Mouse (Mus musculus): ENCODE results near the gene Fam25c. TPM values are rescaled to one million over a fixed set of nuclear protein-coding genes. Genes with fewer than 3 reads are reported as not detected.
"Not testable (repeated sequence)": the region's sequence is repeated elsewhere in the genome, so short reads cannot be mapped to it uniquely, and the experiment has no call there.

Gene Fam25c
- not detected for total RNA-seq (2021)
- long read RNA-seq, experiment 1, result 0 reads
- long read RNA-seq, experiment 2, result 0 reads

DNA sequence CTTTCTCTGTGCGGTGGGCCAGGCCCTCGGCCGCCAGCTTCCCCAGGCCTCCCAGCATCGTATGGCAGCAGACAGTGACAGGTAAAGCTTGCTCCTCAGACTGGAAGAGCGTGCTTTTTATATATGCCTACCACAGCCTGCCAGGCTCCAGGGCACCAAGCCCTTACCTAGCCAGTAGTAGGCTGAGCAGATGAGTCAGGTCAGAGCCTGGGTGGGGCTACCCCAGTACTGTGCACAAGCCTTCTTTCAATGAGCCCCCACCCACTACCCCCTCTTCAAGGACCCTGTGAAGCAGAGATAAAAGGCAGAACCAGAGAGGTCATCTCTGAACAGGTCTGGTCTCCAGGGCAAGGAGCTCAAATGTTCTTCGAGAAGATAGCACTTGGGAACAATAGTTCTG, at the start of gene Fam25c:
Fam25c (minus strand) TSS at position 133 of the 400 bp plus-strand sequence.
- DNase-seq, result no peak

DNA sequence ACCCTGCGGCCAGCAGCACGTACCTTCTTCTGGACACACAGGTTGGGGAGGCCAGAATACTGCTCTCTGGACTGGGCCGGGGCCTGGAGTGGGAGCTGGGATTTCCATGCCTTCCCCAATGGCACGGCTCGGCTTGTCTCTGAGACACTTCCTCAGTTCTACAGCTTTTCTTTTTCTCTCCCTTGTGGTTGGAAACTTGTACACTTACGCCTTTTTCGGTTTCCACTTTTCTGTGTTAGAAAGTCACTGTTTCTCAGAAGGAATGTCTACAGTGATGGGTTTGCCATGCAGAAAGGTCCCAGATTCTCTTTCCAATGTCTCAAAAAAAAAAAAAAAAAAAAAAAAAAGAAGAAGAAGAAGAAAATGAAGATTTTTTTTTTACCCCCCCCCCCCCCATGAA, 48.2 kb upstream of the Fam25c start:
- no peak for DNase-seq

DNA sequence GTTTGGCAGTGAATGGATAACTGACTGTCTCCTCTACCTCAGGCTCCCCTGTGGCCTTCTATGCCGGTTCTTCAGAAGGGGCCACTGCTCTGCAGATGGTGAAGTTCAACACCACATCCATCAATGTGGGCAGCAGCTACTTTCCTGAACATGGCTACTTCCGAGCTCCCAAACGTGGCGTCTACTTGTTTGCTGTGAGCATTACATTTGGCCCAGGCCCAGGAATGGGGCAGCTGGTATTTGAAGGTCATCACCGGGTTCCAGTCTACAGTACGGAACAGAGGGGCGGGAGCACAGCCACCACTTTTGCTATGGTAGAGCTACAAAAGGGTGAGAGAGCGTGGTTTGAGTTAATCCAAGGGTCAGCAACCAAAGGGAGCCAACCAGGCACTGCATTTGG, 47.6 kb upstream of the Fam25c start:
- DNase-seq, result peak; percentile 61 to 69

DNA sequence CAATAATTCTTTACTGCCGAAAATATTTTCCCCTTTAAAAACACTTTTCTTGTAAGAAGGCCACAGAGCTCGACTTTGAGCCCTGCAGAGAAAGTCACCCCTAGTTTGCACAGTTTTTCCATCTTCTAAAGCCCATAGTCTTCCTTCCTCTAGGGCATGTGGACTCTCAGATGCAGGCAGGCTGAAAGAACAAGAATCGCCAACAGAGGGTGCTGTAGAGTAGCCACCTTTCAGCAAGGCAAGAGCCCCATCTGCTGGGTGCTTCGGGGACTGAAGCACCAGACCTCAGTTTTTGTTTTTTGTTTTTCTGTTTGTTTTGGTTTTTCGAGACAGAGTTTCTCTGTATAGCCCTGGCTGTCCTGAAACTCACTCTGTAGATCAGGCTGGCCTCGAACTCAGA, 45.9 kb upstream of the Fam25c start:
- DNase-seq, result peak; percentile 85

DNA sequence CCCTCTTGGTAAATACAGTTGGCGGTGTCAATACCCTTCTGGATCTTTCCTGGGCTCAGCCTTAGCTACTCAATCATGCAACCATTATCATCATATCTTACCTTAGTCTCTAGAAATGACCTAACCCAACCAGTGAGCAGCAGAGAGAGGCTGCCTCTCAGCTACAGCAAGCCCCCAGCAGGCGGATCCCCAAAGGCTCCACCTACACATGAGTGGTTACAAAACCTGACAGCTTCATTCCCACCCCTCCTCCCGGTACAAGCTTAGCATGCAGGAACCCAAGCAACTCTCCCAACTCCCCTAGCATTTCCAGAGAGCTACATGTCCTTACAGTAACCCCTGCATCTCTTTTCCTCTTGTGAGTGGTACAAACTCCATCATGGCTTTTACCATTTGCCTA, 44.8 kb upstream of the Fam25c start:
- no peak for DNase-seq

DNA sequence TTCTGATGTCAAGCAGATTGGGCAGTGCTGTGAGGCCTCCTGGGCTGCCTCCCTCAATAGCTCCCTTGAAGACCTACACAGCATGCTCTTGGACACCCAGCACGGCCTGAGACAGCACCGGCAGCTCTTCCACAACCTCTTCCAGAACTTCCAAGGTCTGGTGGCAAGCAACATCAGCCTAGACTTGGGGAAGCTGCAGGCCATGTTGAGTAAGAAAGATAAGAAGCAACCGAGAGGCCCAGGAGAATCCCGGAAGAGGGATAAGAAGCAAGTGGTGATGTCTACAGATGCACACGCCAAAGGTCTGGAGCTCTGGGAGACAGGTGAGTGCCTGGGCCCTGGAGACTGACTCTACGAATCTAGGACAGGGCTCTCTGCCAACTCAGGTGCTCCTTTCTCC, 44.1 kb upstream of the Fam25c start:
- no peak for DNase-seq

DNA sequence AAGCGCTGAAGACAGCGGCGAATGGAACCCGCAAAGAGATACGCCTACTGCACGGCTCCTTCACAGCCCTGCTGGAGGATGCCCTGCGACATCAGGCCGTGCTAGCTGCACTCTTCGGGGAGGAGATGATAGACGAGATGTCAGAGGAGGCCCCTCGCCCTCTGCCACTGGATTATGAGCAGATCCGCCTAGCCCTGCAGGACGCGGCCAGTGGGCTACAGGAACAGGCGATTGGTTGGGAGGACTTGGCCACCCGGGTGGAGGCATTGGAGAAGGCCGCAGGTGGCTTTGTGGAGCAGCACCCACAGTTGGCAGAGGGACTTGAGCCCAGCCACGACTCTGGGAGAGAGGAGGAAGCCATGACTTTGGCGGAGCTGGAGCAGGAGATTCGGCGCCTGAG, 43.7 kb upstream of the Fam25c start:
- no peak for DNase-seq

DNA sequence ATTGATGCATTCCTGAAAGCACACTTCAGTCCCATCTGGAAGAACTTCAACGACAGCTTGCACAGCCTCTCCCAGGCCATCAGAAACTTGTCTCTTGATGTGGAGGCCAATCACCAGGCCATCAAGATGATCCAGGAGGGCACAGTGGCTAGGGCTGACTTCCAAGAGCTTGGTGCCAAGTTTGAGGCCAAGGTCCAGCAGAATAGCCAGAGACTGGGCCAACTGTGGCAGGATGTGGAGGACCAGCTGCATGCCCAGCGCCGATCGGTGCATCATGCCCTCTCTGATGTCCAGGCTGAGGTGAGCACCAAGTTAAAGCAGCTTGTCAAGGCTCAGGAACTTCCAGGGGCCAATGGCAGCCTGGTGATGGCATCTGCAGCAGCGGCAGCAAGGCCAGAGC, 42.6 kb upstream of the Fam25c start:
- peak; percentile 45 to 53 for DNase-seq

DNA sequence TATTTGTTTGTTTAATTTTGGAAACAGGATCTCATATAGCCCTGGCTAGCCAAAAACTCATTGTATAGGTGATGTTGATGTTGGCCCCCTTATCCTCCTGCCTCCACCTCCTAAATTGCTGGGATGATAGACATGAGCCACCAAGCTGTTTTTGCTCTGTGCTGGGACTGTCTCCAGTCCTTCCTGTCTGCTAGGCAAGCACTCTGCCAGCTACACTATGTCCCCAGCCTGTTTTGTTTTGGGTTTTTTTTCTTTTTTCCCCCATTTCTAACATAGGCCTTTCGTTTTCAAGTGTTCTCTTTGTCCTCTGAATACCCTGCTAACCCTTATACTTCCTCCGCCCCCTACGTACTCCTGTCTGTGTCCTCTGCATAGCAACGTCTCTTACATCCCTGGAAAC, 38.1 kb upstream of the Fam25c start:
- DNase-seq, result no peak

DNA sequence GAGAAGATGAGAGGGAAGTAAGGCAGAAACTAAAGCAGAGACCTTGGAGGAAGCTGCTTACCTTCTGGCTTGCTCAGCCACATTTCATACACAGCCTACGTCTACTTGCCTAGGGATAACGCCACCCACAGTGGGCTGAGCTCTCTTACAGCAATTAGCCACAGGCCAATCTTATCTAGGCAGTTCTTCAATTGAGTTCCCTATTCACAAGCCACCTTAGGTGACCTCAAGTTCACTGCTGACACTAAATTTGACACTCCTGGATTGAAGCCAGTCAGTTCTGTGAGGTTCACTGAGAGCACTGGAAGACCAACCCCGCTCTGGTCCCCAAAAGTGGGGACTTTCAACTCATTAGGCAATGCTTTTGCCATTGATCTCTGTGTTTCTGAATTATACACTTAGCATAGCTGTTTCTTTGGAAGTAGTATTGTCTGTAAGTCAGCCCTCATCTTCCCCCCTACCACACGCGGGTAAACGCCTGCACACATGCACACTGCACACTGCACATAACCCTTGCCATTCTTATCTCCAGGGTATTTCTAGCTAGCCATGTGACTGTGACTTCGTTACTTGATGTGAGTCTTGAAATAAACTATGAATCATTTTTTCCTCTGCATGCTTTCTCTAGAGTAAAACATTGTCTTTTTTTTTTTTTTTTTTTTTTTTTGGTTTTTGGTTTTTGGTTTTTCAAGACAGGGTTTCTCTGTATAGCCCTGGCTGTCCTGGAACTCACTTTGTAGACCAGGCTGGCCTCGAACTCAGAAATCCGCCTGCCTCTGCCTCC, 27.9 kb upstream of the Fam25c start:
- DNase-seq, result no peak

DNA sequence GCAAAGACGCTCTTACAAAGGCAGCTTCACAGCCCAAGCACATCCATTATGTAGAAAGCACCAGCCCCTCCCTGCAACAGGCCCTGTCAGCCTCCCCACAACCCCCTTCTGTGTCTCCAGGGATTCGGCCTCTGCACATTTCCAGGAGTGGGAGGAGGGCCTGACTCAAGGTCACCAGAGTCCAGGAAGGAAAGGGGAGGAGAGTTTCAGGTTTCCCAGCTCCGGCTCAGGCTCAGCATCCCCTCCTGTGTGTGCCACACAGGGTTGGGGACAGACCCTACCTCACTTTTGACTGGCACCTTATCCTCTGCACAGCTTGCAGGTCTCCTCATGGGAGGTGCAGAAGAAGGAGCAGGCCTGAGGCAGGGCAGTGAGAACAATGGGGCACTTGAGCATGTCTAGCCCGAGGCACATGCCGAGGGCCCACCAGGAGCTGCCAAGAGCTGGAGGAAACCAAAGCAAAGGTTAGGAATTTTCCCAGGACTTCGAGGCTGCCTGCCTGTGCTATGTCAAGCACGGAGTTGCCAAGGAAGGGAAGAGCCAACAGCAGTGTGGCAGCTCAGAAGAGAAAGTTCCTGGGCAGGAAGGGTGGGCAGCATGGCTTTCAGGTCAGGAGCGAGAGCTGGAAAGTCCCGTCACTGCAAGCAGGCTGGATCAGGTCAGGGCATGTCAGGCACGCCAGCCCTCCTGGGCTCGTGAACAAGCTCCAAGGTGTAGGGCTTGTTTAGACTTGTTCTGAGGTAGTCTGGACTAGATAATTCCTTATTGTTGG, 23.5 kb upstream of the Fam25c start:
- DNase-seq, result peak; percentile 58 to 64

DNA sequence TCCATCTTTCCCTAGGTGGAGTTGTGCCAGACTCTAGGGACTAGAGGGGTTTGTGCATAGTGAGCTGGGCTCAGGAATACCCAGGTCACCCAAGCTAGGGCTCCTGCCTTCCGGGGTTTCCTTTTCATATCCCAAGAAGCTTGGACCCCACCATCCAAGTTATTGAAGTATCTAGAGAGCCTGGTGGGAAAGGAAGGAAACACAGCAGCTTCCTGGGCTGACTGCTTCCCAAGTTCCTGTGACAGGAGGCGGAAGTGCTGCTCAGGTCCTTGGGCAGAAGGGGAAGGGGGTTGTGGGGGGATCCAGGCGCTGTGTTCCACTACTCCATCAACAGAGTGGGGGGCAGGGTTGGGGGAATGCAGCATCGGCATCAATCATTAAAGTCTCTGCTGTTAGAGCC, 21.9 kb upstream of the Fam25c start:
- no peak for DNase-seq

DNA sequence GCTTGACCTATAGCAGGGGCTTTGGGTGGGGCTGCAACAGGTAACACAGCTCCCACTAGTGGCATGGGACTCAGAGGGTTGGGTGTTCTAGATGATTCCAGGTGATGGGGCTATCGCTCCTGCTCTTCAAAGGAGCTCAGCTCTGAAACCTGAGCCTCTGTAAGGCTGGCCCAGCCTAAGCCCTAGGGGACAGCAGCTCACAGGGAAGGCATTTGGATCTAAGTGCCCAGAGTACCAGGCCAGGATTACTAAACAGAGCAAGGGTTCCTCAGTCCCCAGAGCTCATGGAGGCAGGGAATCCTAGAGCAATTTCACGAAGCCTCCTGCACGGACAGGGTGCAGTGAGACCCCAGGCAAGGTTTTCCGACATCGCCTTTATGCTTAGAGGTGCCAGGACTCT, 20.7 kb upstream of the Fam25c start:
- DNase-seq, result peak in 1 of 2 experiments; percentile 26

DNA sequence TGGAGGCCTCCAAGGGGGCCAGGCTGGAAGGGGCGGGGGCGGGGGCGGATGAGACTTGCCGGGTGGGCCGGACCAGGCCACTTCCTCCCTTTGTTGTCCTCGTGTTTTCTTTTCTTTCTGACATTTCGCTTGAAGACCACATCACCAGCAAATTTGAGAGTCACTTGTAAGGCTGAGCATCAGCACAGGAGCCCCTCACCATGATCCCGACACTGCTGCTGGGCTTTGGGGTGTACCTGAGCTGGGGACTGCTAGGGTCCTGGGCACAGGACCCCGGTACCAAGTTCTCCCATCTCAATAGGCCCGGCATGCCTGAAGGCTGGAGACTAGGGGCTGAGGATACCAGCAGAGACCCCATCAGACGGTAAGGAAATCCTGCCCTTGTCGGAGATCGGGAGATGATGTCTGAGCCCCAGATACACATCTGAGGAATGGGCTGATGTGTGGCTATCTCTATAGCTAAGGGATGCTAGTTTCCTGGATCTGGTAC, 20.2 kb upstream of the Fam25c start, which contains the start of gene Mmrn2:
Mmrn2 (plus strand) TSS at position 51 of the 490 bp plus-strand sequence.
- DNase-seq, result no peak

DNA sequence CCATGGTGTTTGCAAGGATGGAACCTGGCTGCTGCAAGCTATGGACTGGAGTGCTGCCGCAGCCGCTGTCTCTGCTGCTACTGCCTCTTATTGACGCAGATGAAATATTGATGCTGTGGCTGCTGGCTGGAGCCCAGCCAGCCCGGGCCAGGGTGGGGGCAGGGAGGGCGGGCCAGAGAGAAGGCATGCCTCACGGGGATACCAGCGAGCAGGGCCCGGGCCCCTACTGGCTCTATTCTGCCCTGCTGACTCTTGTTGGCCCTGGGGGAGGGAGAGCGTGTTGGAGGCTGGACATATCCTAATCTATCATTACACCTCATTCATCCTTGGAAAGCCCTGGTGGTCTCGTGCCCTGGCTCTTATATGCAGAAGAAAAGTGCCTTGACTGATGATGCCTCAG, 19.3 kb upstream of the Fam25c start, which contains the start of gene Sncg:
Sncg (minus strand) TSS at position 213 of the 400 bp plus-strand sequence.
- peak; percentile 29 to 53 for DNase-seq

DNA sequence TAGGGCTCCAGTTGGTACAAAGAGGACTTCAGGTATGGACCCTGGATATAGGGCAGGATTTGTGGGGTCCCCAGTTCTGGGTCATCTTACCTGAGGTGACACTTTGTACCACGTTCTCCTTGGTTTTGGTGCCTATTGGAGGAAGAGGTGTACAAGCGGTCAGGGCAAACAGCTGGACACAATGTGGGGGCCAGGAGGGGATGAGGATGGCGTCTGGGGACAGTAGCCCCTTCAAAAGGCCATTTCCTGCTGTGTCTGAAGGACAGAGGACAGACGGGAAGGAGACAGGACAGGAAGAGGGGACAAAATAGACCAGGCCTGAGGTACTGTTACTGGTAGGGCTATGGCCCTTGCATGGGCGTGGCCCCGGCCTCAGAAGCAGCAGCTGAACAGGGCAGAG, 18.3 kb upstream of the Fam25c start:
- DNase-seq, result no peak

DNA sequence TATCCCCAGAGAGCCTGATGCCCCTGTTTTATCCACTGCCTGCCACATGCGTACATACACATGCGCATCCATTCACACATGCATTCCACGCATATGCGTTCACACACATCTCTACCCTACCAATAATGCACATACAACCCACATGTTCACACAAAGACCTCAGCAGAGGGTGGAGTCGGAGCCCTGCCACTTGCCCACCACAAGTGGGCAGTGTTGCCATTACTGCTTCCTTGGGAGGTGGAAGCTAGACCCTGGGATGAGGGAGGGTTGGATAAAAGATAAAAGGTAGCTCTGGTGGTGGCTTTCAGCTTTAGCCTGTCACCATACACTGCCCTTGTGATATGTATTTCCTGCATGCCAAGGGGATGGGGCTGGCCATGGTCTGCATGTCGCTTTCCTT, 17.4 kb upstream of the Fam25c start:
- DNase-seq, result peak; percentile 53 to 76

DNA sequence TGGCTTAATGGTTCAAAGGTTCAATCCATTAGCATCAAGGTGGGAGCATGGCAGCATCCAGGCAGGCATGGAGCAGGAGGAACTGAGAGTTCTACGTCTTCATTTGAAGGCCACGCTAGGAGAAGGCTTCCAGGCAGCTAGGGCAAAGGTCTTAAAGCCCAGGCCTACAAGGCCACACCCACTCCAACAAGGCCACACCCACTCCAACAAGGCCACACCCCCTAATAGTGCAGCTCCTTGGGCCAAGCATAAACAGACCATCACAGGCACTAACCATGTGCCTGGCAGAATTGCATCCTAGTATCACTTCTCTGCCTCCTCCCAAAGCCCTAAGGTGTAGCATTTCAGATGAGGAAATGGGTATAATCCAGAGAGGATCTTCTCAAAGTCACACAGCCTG, 16.5 kb upstream of the Fam25c start:
- no peak for DNase-seq

DNA sequence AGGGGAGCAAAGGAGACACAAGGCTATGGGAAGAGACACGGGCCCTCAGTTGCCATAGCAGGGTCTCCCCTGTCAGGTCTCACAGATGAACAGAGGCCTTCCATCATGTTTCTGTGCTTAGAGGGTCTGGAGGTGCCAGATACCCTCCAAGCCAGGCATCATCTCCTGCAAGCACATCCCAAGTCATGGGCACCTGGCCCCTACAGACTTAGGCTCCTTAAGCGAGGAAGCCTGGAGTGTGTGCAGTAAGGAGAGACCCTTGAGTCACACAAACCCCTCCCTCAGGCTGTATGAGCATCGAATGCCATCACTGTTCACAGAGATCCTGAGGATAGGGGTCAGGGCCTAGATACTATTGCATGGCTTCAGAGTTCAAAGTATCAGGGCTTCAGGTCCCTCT, 15.7 kb upstream of the Fam25c start:
- DNase-seq, result no peak

DNA sequence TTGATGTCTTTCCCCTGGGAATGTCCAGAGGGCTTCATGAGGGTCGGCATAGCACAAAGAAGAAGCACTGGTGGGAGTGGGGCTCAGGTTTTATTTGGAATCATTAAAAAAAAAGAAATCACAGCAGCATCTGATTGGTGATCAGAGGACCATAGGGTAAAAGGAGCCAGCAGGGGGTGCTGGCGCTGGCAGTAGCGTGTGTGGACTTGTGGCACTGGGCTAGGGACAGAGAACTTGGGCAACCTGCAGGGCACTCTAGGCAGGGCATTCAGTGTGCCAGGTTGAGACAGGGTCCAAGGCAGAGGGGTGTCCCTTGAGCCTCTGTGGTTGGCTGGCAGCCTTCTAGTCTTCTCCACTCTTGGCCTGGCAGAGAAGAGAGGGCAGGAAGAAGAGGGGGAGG, 15.0 kb upstream of the Fam25c start:
- DNase-seq, result peak; percentile 5 to 41

DNA sequence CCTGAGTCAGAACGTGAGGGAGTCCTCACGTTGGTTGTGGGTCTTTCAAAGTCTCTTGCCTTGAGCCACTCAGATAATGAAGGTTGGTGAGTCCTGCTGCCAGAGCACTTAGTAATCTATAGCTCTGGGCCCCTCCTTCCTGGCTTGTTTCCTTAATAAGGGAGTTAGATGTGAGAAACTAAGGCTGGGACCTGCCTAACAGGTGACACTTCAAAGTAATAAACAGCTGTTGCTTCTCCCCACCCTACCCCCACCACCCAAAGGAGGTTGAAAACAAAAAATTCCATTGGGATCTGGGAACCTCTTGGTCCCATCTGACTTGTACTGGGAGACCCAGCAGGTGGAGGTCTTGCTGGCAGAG, 9.9 kb upstream of the Fam25c start:
- no peak for DNase-seq

DNA sequence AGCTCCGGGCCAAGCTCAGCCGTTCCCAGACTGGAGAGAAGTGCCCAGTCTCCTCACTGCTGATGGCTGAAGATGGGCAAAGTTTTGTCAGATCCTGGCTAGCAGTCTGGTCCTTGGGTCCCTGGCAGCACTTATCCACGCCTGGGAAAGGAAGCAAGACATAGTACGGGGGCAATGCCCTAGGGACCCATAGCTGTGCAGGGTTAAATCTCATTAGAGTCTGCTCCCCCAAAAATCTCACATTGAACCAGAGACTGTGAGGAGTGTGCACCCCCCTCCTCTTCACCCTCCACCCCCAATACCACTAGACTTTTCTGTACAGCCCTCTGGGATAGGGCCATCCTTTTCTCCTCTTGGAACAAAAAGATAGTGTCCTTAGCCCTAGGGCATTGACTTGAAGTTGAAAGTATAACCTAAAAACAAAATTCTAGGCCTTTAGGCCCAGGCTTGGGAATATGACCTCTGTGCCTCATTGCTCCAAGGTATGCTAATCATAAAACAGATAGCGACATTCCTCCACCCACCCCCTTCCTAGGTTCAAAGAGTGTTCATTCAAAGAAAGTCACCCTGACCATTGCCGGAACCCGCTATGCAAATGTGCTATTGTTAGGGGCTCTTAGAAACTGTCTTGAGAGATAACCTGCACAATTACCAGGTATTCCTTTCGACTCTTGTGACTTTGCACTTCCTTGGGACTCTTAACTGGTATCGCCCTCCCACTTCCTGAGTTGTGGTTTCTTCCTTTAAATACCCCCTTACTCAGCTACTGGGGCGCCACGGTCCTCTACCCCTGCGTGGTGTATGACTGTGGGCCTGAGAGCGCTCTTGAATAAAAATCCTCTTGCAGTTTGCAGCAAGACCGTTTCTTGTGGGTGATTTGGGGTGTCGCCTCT, 9.3 kb upstream of the Fam25c start:
- DNase-seq, result not testable (repeated sequence)

Measured in adrenal gland, postnatal 36 days (tissue).